Mouse (Mus musculus): ENCODE measurements around the gene Oscar.

DNA sequence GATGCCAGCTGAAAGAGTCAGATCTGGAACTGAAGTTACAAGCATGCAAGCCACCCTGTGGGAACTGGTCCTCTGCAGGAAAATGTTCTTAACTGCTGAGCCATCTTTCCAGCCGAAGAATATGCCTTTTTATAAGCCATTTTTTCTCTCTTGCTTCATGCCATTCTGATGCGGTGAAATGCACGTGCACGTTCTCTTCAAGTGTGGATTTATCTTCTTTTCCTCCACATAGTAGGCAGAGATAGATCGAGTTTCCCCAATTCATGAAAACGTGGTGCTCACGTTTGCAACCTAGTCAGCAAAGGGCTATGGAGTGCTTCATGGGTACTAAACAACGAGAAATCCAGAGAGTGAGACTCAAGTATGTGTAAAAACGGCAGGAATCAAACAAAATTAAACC is 27.9 kb upstream of the Oscar start:
- no peak for TF ChIP-seq GATA1 (IDR thresholded peaks at IDR 0.05; ENCODE audit: low read length)
- TF ChIP-seq TAL1 (IDR thresholded peaks at IDR 0.05; ENCODE audit: low read length) = no peak

Data from erythroblast, embryonic 14.5 days (primary cell).